Mouse (Mus musculus): ENCODE data around the gene Smyd5. TPM values are rescaled to one million over a fixed set of nuclear protein-coding genes. Genes with fewer than 3 reads are reported as not detected.

Gene Smyd5
- 10 to 100 TPM; 38.9 to 40.9 TPM for total RNA-seq (2021)

GRCm38 (mm10) chr6:85431842-85432431 is at the start of gene Smyd5:
Smyd5 (plus strand) TSS chr6:85431989.
- DNase-seq (ENCODE audit: extremely low spot score in 1 of 2, low spot score in 1 of 2) = peak; percentile 73 to 74

DNA sequence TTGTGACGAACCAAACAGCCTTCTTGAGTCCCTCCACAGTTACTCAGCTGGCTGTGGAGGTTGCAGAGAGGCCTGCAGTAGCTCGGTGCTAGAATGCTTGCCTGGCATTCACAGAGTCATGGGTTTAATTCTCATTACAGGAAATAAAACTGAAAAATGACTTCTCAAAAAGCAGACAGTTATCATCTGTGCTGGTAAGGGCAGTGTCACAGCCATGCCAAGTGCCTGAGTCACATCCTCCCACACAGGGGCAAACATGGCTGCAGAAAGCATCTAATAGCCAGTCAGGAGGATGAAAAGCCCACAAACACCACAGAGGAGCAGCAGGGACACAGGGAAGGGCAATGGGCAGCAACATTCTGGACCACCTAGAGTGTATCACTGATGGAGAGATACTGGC is 49.0 kb upstream of the Smyd5 start:
- DNase-seq (ENCODE audit: extremely low spot score in 1 of 2, low spot score in 1 of 2) = no peak

DNA sequence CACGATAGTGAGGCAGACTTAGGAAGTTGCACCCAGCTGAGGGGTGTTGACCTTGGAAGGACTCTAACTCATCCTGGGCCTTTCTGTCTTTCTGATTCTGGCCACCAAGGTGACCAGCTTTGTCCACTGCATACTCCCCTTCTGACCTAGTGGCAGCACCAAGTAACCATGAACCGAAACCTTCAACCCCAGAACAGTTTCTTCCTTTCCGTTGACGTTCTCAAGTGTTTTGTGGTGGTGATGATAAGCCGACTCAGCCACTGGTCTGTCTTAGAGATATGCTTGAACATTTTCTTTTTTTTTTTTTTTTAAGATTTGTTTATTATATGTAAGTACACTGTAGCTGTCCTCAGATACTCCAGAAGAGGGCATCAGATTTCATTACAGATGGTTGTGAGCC is 43.2 kb upstream of the Smyd5 start:
- DNase-seq (ENCODE audit: extremely low spot score in 1 of 2, low spot score in 1 of 2) = no peak

DNA sequence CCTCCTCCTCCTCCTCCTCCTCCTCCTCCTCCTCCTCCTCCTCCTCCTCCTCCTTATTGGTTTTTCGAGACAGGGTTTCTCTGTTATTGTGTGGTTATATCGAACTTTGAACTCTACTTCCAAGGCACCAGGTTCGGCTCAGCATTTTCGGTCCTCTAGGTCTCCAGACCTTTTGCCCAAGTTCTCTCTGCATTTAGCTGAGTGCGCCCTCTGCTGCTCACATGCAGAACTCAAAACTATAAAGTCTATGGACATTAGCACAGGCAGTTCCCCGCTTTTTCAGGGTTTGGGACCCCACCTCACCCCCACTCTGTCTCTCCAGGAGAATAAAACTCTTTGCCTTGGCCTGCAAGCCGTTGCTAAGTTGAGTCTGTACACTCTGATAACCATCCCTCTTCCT is 40.0 kb upstream of the Smyd5 start:
- peak; percentile 38 to 83 for DNase-seq (ENCODE audit: extremely low spot score in 1 of 2, low spot score in 1 of 2)

DNA sequence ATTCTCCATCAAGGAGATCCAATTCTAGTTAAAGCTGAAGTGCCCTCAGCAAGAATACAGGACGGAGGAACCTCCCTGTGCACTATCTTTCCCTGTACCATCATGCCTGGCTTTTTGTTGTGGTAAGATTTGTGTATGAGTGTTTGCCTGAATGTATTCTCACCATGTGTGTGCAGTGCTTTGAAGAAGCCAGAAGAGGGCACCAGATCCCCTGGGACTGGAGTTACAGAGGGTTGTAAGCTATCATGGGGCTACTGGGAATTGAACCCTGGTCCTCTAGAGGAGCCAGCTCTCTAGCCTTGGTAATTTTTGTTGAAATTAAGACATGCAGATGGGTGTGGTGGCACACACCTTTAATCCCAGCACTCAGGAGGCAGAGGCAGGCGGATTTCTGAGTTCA is 36.4 kb upstream of the Smyd5 start:
- no peak for DNase-seq (ENCODE audit: extremely low spot score in 1 of 2, low spot score in 1 of 2)

- DNase-seq (ENCODE audit: extremely low spot score in 1 of 2, low spot score in 1 of 2) = peak; percentile 18 to 69
Observed at GRCm38 (mm10) chr6:85397165-85397564, 34.6 kb upstream of the Smyd5 start.

GRCm38 (mm10) chr6:85399715-85400114 is 32.1 kb upstream of the Smyd5 start:
- no peak for DNase-seq (ENCODE audit: extremely low spot score in 1 of 2, low spot score in 1 of 2)

- no peak for DNase-seq (ENCODE audit: extremely low spot score in 1 of 2, low spot score in 1 of 2)
Observed at GRCm38 (mm10) chr6:85402613-85403012, 29.2 kb upstream of the Smyd5 start.

- no peak for DNase-seq (ENCODE audit: extremely low spot score in 1 of 2, low spot score in 1 of 2)
Observed at GRCm38 (mm10) chr6:85403039-85403438, 28.8 kb upstream of the Smyd5 start.

DNA sequence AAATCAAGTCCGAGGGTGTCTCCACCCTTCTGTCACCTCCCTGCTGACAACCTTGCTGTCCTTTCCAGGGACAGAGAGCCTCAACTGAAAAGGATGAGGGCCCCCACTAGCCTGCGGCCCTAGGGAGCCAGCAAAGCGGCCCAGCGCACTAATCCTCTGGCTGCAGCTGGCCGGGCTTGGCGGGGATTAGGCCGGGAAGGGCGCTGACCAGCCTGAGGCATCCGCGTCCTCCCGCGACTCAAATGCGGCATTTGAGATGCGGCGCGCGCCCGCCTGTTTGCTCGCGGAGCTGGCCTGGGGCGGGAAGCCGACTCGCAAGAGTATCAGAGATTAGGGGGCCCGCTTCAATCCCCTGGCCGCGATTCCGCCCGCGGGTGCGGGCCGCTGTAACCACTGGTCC is 22.8 kb upstream of the Smyd5 start:
- no peak for DNase-seq (ENCODE audit: extremely low spot score in 1 of 2, low spot score in 1 of 2)

DNA sequence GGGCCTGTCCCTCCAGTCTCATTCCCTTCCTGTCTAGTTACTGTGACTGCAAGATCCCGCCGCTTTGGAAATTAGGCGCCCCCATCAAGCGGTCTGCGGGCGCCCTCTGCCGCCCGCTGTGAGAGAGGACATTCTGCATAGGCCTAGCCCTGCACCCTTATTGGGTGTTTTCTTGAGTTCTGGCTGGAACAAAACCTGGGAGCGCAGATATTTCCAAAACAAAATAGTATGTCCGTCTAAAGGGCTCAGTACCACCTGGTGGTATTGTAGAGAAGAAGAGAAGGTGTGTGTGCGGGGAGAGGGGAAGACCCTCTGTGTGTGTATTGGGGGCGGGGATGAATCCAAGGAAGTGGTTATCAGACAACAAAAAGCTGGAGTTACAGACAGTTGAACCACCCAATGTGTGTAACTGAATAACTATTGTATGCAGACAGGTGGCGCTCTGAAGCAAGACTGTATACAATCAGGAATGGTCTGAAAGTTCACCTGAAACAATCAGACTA is 21.0 kb upstream of the Smyd5 start:
- peak; percentile 29 to 56 for DNase-seq (ENCODE audit: extremely low spot score in 1 of 2, low spot score in 1 of 2)

DNA sequence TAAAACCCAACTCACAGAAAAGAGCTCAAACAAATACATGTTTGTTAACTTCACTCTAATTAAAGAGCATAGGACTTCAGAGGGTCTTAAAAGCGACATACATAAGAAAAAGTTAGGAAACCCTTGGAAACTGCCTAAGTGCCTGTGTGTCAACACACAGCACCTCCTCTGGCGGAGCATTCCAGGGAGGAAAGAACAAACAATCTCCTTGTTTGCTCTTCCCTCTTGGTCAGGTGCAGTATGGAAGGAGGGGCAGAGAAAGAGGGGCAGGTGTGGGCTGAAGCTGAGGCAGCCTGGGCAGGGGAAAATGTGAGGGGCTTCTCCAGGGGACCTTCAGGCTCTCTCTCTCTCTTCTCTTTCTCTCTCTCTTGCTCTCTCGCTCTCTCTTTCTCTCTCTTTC is 16.0 kb upstream of the Smyd5 start:
- DNase-seq (ENCODE audit: extremely low spot score in 1 of 2, low spot score in 1 of 2) = no peak

DNA sequence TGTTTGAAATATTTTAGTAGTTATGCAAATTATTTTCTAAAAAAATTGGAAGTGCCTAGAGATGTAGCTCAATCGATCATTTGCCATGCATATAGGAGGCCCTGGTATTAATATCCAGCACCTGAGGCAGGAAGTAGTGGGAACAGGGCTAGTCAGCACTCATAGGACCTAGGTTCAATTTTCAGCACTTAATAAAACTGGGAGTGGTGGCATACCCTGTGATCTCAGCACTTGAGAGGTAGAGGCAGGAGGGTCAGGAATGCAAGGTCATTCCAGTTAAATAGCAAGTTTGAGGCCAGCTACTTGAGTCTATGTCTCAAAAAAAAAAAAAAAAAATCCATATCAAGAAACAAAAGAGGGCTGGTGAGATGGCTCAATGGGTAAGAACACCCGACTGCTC is 12.6 kb upstream of the Smyd5 start:
- DNase-seq (ENCODE audit: extremely low spot score in 1 of 2, low spot score in 1 of 2) = no peak

- no peak for DNase-seq (ENCODE audit: extremely low spot score in 1 of 2, low spot score in 1 of 2)
Observed at GRCm38 (mm10) chr6:85423836-85424379, 7.9 kb upstream of the Smyd5 start, which contains the start of gene Noto. Noto (plus strand) TSS chr6:85423886.

DNA sequence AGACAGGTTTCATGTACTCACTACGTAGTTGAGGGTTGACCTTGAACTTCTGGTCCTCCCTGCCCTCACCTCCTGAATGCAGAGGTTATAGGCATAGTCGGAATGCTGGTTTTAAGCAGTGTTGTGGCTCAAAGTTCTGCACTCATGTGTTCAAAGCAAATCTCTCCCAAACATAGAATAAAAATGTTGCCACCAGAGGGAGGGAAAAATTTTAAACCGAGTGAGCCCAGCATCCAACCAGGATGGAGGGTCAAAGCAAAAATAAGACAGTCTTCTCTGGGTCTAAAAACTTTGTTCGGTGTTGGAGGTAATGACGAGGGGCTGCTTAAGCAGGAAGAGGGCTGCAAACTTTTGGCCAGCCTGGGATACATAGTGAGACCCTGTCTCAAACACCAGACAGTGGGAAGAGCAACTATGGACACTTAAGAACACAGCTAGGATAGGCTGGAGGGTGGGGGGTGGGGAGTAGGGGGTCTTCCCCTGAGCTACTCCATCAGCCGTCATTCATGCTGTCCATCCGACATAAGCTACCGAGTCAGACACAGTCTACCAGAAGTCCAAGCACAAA is 431 bp upstream of the Smyd5 start:
- DNase-seq (ENCODE audit: extremely low spot score in 1 of 2, low spot score in 1 of 2) = no peak

DNA sequence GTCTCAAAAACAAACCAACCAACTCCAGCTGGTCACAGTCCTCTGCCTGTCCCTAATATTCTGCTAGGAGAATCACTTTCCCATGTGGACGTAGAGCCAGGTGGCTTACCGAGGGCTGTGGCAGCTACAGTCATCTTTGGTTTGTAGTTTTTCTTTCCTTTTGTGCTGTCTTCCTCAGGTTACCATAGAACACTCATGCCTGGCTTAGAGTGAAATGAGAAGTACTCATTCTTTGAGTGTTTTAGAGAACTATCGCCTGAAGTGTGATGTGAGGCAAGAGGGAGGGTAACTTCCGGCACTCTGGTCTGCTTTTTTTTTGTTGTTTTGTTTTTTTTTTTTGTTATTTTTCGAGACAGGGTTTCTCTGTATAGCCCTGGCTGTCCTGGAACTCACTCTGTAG is 2.1 kb downstream of the Smyd5 start:
- DNase-seq (ENCODE audit: extremely low spot score in 1 of 2, low spot score in 1 of 2) = no peak

DNA sequence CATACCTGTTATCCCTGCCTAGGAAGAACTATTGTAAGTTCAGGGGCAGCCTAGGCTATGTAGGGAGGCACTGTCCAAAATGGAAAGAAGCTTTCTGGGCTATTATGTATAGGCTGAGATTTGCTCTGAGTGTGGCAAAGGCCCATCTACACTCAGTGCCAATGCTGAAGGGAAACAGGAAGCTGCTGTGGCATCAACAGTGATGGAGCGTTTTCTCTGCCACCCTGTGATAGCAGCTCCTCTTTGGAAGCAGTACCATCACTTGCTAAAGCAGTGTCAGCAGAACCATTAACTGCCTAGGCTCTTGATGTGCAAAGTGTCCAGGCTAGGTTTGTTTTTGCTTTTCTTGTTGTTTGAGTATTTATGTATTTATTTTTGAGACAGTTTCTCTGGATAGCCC is 4.4 kb downstream of the Smyd5 start:
- DNase-seq (ENCODE audit: extremely low spot score in 1 of 2, low spot score in 1 of 2) = no peak

- DNase-seq (ENCODE audit: extremely low spot score in 1 of 2, low spot score in 1 of 2) = no peak
Observed at GRCm38 (mm10) chr6:85436631-85437030, 4.8 kb downstream of the Smyd5 start.

GRCm38 (mm10) chr6:85441142-85441541 is 9.4 kb downstream of the Smyd5 start:
- no peak for DNase-seq (ENCODE audit: extremely low spot score in 1 of 2, low spot score in 1 of 2)

- DNase-seq (ENCODE audit: extremely low spot score in 1 of 2, low spot score in 1 of 2) = no peak
Observed at GRCm38 (mm10) chr6:85443488-85444233, 11.9 kb downstream of the Smyd5 start.

- DNase-seq (ENCODE audit: extremely low spot score in 1 of 2, low spot score in 1 of 2) = no peak
Observed at GRCm38 (mm10) chr6:85444266-85444965, 12.6 kb downstream of the Smyd5 start.
